Mouse (Mus musculus) Patski (cell line): Measurements from ENCODE around the gene Klc2. TPM values are rescaled to one million over a fixed set of nuclear protein-coding genes. Genes with fewer than 3 reads are reported as not detected.
"Not testable (repeated sequence)": the region's sequence is repeated elsewhere in the genome, so short reads cannot be mapped to it uniquely, and the experiment has no call there.

Source experiments
- ATAC-seq: fragments of 100-300 bp; one replicate; pipeline ENCODE4 v1.8.0; 2021
- CTCF ChIA-PET: fragments of 350-600 bp; sonication (Branson Sonifier 250); formaldehyde crosslinking; loops from one replicate; lab custom pipeline; 2022; ENCODE audit warnings: inconsistent platforms; lab: Charles Lee
- POLR2A ChIA-PET: fragments of 350-600 bp; sonication (Branson Sonifier 250); formaldehyde crosslinking; loops from one replicate; lab custom pipeline; 2022; ENCODE audit warnings: antibody characterized with exemption, inconsistent platforms; lab: Charles Lee
- DNase-seq: peaks from one replicate; pipeline ENCODE4 v3.0.0-alpha.2; 2011; ENCODE audit warnings: low read depth, low spot score
- H3K27me3 ChIP-seq: fragments of 371-371 bp; one replicate; pipeline ENCODE4 v1.5.1; 2021
- CTCF ChIP-seq: fragments of 100-300 bp; IDR thresholded peaks from one replicate; pipeline ENCODE4 v1.5.1; 2021
- in situ Hi-C: fragments of 300-500 bp; cut with MboI; formaldehyde crosslinking; loops from 3 replicates; pipeline ENCODE4 v1.11.1; 2018; ENCODE audit warnings: low pct_unique_long_range_greater_than_20kb, mixed read lengths
- polyA plus RNA-seq: library from polyadenylated mRNA; unstranded; gene quantifications from one replicate; pipeline ENCODE4 v1.2.3, GENCODE M21; 2021

Klc2 gene
- polyA plus RNA-seq, 1 experiment from 2014 or later: 84.0 TPM

GRCm38 (mm10) chr19:5093481-5094242, 24.7 kb downstream of the Klc2 start:
- DNase-seq (no peak), ATAC-seq (no peak)
- in situ Hi-C loops: loop anchor here (5.0 kb wide), 1 partner anchor 49 kb away; no protein-coding TSS in a partner anchor
- no peak for TF ChIP-seq CTCF
- CTCF ChIA-PET: interaction anchor here (1.0 to 2.2 kb wide), 4 partner anchors 23 to 58 kb away, joined by 3 to 7 read pairs (median 6); no protein-coding TSS in a partner anchor
- POLR2A ChIA-PET: no interaction called here
- H3K27me3 ChIP-seq: no peaks in the 10 kb centered on the region

- CTCF ChIA-PET: interaction anchor here (1.4 to 2.2 kb wide), 2 partner anchors 25 to 59 kb away, joined by 5 to 7 read pairs; no protein-coding TSS in a partner anchor
- POLR2A ChIA-PET: interaction anchor here (0.6 kb wide), 1 partner anchor 46 kb away, joined by 3 read pairs; no protein-coding TSS in a partner anchor
- no peaks in the 10 kb centered on the region for H3K27me3 ChIP-seq
- in situ Hi-C loops: loop anchor here (5.0 kb wide), 1 partner anchor 50 kb away; no protein-coding TSS in a partner anchor
- ATAC-seq (no peak), DNase-seq (no peak)
- no peak for TF ChIP-seq CTCF
These were observed 26.3 kb downstream of the Klc2 start for GRCm38 (mm10) chr19:5092083-5092482.

- no peak for TF ChIP-seq CTCF
- POLR2A ChIA-PET: no interaction called here
- peaks cover 7% of the 10 kb centered on the region for H3K27me3 ChIP-seq
- DNase-seq: no peak
- in situ Hi-C loops: no loop called here
- CTCF ChIA-PET: interaction anchor here (0.9 to 1.5 kb wide), 4 partner anchors 10 to 51 kb away, joined by 3 to 7 read pairs (median 4); no protein-coding TSS in a partner anchor
- ATAC-seq: no peak
These were observed 29.0 kb downstream of the Klc2 start for GRCm38 (mm10) chr19:5089324-5089723.

- no peak for TF ChIP-seq CTCF
- in situ Hi-C loops: no loop called here
- CTCF ChIA-PET: interaction anchor here (0.8 to 2.2 kb wide), 7 partner anchors 9 to 49 kb away, joined by 3 to 9 read pairs (median 3); partner anchors contain the start of genes AC124502.3, B4gat1, Cd248 and Rin1
- ATAC-seq: peak; percentile 80
- H3K27me3 ChIP-seq: peaks cover 7% of the 10 kb centered on the region
- POLR2A ChIA-PET: interaction anchor here (0.5 to 1.4 kb wide), 2 partner anchors 48 to 698 kb away, joined by 3 read pairs; no protein-coding TSS in a partner anchor
- DNase-seq: peak; percentile 96
These were observed 30.3 kb downstream of the Klc2 start, which contains the start of gene Yif1a for GRCm38 (mm10) chr19:5087884-5088728. TSS of gene Yif1a (plus strand) at chr19:5088538.

GRCm38 (mm10) chr19:5086533-5086932, 31.8 kb downstream of the Klc2 start:
- ATAC-seq, POLR2A ChIA-PET, DNase-seq, in situ Hi-C loops: not testable (repeated sequence)
- H3K27me3 ChIP-seq: peaks cover 17% of the 10 kb centered on the region
- CTCF ChIA-PET: interaction anchor here (1.0 kb wide), 1 partner anchor 65 kb away, joined by 3 read pairs; no protein-coding TSS in a partner anchor

- POLR2A ChIA-PET: interaction anchor here (0.7 kb wide), 1 partner anchor 393 kb away, joined by 3 read pairs; no protein-coding TSS in a partner anchor
- CTCF ChIA-PET: no interaction called here
- DNase-seq: no peak
These were observed 33.1 kb downstream of the Klc2 start, which contains the start of gene Tmem151a for GRCm38 (mm10) chr19:5085145-5085863. TSS of gene Tmem151a (minus strand) at chr19:5085531.

GRCm38 (mm10) chr19:5084834-5085144, 33.6 kb downstream of the Klc2 start:
- TF ChIP-seq CTCF: no peak
- ChIA-PET POLR2A (no interaction called here), CTCF (no interaction called here)
- DNase-seq (no peak), ATAC-seq (no peak)
- in situ Hi-C loops: no loop called here
- H3K27me3 ChIP-seq: peaks cover 17% of the 10 kb centered on the region

More at GRCm38 (mm10) chr19:5085145-5085863, 33.1 kb downstream of the Klc2 start, which contains the start of gene Tmem151a:
- no peak for TF ChIP-seq CTCF
- ATAC-seq: no peak
- peaks cover 17% of the 10 kb centered on the region for H3K27me3 ChIP-seq
- in situ Hi-C loops: no loop called here

- CTCF ChIA-PET: no interaction called here
- POLR2A ChIA-PET: no interaction called here
- DNase-seq (no peak), ATAC-seq (no peak)
- in situ Hi-C loops: no loop called here
- TF ChIP-seq CTCF: no peak
- peaks cover 17% of the 10 kb centered on the region for H3K27me3 ChIP-seq
These were observed 34.2 kb downstream of the Klc2 start for GRCm38 (mm10) chr19:5083961-5084833.

GRCm38 (mm10) chr19:5082596-5082995, 35.8 kb downstream of the Klc2 start:
- DNase-seq: no peak
- ChIA-PET CTCF (no interaction called here), POLR2A (no interaction called here)
- peaks cover 17% of the 10 kb centered on the region for H3K27me3 ChIP-seq
- TF ChIP-seq CTCF: no peak
- in situ Hi-C loops: no loop called here
- ATAC-seq: no peak
